Mouse (Mus musculus) gastrocnemius, adult 18-20 months (tissue): ENCODE measurements around the gene Cyth4. TPM values are rescaled to one million over a fixed set of nuclear protein-coding genes. Genes with fewer than 3 reads are reported as not detected.

Experiments used
- DNase-seq: peaks from one replicate; pipeline ENCODE4 v3.0.0; 2021; ENCODE audit warnings: low spot score
- total RNA-seq, 2 experiments: library from RNA; stranded (reverse); gene quantifications; 2 replicates each; pipeline ENCODE4 v1.2.3; 2021

Gene Cyth4
- total RNA-seq, 2 experiments from 2014 or later: 0.82 to 2.3 TPM

DNA sequence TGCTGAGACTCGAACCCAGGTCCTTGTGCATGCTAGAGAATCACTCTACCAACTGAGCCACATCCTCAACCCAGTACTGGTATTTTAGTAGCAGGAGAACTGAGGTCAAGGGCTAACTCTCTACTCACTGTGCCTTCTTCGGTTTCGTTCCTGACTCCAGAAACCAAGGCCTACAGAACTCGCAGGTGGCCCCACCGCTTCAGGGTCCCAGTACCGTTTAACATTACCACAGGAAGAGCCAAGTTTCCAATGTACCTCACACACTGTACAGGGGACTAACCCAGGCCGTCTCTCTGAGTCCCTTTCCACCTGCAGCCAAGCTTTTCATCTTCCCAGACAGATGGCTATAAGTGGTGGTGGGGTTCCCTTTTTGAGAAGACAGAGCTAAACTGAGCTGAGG lies 11.4 kb upstream of the Cyth4 start:
- no peak for DNase-seq

DNA sequence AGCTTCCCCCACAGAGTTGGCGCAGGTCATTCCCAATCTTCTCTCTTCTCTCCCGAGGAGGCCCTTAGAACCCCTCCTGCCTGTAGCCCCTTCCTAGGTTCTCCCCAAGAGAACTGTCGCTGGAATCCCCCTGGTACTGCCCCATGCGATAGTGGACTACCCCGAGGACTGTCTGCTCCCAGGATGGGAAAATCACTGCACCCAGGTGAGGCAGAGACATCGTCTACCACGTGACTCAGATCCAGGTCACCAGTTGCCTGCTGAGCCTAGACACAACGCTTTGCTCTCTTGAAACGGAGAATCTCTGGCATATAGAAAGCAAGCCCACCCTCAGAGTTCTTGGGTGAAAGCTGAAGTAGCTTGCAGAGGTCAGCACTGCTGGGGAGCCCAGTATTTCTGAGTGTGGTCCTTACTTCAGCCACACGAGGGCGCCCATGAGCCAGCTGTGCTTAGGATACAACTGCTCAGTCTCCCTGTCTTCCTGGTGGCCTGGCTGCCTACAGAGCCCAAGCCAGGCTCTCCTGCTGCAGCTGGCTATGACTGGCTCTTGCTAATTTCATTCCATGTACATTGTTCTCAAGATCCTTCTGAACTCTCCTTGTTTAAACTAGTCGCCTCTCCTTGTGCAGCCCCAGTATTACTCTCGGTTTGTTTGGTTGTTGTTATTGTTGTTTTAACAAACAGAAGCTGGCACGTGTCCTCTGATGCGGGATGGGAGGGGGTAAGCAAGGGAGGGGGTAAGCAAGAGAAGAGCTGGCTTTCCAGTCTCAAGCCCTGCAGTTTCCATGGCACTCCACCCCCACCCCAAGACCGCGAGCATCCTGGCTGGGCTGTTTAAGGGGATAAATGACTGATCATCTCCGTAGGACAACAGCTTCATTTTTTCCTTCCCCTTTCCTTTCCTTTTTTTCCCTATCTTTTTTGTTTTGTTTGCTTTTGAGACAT lies 9.5 kb upstream of the Cyth4 start:
- peak; percentile 80 for DNase-seq

DNA sequence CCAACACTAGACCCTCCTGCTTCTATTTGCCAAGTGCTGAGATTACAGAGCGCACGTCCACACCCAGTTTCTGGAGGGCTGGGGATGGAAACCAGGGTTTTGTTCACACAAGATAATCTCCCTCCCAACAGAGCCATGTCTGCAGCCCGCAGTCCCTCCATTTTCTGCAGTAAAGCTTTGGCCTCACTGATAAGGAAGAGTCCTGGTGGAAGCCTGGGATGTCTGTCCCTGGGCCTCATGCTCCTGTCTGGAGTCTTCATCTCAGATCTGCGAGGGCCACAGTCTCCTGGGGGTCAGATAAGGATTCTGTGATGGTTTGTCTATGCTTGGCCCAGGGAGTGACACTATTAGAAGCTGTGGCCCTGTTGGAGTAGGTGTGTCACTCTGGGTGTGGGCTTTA lies 8.8 kb upstream of the Cyth4 start:
- no peak for DNase-seq

DNA sequence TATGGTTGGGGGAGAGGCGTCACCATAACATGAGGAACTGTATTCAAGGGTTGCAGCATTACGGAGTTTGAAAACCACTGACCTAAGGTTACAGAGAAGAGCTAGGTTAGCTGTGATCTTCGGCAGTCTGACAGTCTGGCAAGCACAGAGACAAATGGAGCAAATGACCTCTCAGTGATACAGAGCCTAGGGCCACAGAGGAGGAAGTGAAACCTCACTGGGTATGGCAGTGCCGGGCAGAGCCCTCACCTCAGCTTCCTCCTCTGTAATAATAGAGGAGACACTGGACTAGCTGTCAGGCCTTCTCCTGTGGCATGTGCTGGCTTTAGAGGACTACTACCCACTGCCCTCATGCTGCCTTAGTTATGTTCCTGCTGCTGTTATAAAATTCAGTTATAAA lies 7.9 kb upstream of the Cyth4 start:
- DNase-seq: no peak

- no peak for DNase-seq
These were observed 6.9 kb upstream of the Cyth4 start for GRCm38 (mm10) chr15:78589936-78590335.

DNA sequence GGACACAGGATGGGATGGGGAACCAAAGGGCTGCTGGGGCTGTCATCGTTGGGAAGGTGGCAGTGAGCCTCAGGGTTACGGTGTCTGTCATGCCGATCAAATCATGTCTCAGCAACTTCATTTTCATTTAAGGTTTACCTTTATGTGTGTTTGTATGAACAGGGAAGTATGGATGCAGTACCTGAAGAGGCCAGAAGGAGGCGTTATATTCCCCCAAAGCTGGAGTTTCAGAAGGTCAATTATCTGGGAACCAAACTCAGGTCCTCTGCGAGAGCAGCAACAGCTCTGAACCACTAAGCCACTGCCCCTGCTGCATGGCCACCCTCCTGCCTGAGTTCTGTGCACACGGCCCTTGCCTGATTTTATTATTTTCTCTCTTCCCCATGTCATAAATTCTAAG lies 6.1 kb upstream of the Cyth4 start:
- no peak for DNase-seq

DNA sequence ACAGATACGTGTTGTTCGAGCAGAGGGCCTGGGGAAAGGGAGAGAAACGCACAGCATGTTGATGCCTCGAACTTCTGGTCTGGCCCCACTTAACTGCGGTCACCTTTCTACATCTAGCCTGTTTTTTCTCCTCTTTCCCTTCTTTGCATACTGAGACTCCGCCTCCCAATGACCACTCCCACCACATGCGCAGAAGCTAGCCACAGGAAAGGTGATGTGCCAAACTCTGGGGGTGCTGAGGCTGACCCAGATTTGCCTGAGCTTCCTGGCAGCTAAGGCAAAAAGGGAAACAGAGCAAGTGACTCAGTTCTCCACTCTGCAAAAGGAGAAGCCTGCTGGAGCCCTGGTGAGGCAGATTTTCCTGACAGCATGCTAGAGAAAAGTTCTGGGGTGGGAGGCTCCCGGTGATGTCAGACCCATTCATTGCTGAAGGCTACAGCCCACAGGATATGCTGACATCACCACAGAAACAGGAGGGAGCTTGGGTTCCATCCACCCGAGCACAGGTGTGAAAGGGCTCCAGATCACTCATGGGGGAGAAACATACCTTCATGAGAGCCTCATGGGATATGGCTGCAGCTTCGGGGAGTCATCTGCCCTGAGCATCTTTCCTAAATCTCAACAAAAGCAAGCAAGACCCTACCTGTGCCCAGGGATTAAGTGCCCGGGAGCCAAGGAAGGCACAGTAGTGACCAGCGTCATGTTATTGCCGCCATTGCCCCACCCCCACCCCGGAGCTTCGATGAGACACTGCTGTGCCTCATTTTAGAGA lies 5.0 kb upstream of the Cyth4 start:
- DNase-seq: no peak

DNA sequence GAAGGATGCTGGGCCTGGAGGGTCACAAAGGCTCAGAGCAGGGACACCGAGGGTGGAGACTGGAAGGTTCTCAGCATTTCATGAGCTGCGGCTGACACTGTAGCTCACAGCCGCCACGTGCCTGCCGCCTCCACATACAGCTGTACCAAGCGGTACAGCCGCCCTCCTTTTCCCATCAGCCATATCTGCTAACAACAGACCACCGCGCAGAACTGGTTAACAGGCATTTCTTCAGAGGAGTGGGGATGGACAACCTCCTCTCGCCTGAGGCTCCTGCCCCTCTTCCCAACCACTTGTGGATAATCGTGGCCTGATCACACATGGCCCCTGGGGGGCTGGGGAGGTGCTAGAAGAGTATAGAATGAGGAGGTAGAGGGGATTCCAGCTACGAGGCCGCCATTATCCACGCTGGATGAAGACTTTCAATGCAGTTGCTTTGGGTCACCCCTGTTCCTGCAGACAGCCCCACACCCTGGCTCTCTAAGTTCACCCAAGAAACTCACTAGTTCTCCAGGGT lies 4.3 kb upstream of the Cyth4 start:
- DNase-seq: no peak

GRCm38 (mm10) chr15:78593896-78594425 lies 2.9 kb upstream of the Cyth4 start:
- DNase-seq: no peak

- no peak for DNase-seq
These were observed 2.0 kb upstream of the Cyth4 start for GRCm38 (mm10) chr15:78594831-78595230.

- DNase-seq: no peak
These were observed 1.4 kb upstream of the Cyth4 start for GRCm38 (mm10) chr15:78595468-78595867.

DNA sequence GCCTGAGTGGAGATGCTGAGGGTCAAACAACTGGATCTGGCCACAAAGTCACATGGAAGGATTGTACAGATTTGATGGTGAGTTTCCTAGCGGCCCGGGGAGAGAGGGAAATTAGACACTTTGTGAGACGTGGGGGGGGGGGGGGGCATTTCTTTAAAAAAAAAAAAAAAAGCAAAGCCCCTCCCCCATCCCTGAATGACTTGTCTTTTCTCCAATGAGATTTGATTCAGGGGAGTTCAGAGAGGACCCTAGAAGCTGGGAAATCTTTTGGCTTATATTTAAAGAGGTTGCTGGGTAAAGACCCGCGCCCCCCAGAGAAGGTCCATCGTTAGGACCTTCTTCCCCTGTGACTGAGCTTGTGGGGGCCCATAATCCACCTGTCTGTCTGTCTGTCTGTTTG lies 343 bp upstream of the Cyth4 start:
- no peak for DNase-seq

GRCm38 (mm10) chr15:78597729-78598128 lies 882 bp downstream of the Cyth4 start:
- no peak for DNase-seq

GRCm38 (mm10) chr15:78599124-78599523 lies 2.3 kb downstream of the Cyth4 start:
- no peak for DNase-seq

GRCm38 (mm10) chr15:78599529-78600193 lies 2.8 kb downstream of the Cyth4 start:
- no peak for DNase-seq

DNA sequence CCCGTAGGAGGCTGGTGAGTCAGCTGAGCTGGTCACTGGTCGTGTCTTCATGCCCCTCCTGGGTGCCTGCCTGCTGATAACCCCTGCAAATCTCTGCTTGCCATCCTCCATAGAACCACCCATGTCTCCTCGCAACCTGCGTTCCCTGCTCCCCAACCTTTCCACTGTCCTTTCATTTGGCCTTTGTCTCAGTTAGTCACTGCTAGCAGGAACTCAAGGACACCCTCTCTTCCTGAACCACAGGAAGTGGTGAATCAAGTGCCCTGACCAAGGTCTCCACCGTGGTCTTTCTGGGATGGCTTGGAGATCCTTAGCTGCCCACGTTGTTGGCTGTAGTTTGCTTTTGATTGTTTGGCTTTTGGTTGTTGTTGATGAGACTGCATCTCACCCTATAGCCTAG lies 4.3 kb downstream of the Cyth4 start:
- no peak for DNase-seq

GRCm38 (mm10) chr15:78604255-78604654 lies 7.4 kb downstream of the Cyth4 start:
- DNase-seq: no peak

DNA sequence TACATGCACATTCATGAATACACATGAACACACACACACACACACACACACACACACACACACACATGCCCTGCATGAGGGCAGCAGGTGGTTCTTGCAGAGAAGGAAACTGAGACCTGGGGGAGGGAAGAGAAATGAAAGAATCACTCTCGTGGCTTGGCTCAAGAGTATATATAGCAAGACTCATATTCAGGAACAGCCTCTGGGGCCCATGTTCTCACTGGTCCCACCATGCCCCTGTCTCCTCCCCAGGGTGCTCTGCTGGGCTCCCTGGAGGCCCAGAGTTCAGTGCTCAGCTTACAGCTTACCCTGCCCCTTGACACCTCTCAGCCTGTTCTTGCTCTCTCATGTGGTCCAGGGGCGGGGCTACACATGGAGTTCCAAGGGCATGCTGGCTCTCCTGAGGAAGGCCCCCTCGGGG lies 8.5 kb downstream of the Cyth4 start:
- DNase-seq: no peak

- no peak for DNase-seq
These were observed 9.2 kb downstream of the Cyth4 start for GRCm38 (mm10) chr15:78606059-78606458.

DNA sequence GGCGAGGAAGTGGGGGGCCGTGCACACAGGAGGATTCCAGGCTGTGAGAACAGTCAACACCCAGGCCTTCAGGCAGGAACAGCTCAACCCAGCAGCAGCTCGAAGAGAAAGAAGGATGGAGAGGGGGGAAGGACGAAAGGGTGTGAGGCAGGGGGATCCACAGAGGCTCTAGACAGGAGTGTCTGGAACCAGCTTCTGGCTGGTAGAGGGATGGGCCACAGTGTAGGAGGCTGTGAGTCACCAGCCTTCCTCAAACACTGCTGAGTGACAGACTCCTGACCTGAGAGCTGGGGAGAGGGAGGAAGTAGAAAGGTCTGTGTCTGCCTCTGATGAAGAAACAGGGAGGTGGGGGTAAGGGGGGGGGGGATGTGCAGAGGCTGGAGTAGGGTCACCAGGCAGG lies 10.6 kb downstream of the Cyth4 start:
- no peak for DNase-seq

DNA sequence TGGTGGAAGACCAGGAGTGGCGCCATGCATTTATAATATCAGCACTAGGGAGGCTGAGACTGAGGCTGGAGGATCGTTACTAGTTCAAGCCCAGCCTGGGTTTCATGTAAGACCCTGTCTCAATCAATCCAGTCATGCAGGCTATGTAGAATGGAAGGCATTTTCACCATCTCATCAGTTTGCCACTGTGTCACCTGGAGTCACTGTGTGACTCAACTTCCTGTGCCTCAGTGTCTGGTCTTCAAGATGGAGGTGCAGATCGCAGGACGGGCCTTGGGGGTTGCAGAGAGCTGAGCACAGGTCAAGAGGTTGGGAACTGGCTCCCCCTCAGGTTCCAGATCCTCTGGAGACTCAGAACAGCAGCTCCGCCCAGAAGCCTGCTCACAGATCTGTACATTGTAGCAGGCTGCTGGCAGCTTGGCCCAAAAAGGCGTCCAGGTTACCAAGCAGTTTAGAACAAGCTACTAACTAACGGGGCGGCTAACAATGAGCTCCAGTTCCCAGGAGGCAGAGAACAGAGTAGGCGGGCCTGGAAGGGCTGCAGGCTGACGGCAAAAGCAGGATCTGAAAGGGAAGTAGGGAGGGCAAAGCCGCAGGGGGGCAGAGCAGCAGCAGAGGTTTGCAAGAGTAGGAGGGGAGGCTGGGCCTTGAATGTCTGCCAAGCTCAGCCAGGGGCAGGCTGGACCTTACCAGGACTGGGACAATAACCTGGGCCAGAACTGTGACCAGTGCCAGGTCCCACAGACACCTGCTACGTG lies 14.0 kb downstream of the Cyth4 start:
- no peak for DNase-seq
